Mouse (Mus musculus) lung, postnatal 0 days (tissue): ENCODE results near the gene Il20. TPM values are rescaled to one million over a fixed set of nuclear protein-coding genes. Genes with fewer than 3 reads are reported as not detected.

ENCODE experiments used
- ATAC-seq: fragments of 200-750 bp; cut with Nextera tagmentation; 2 replicates; pipeline ENCODE4 v1.8.0; 2017; ENCODE audit warnings: moderate library complexity
- DNase-seq: peaks from one replicate; pipeline ENCODE4 v3.0.0-alpha.2; 2016; ENCODE audit warnings: low spot score
- H3K27ac ChIP-seq: fragments of 300-500 bp; sonication (generic); 2 replicates; pipeline ENCODE4 v1.5.1; 2014; ENCODE audit warnings: antibody characterized with exemption, mild to moderate bottlenecking, low read length, mixed read lengths
- H3K27me3 ChIP-seq: fragments of 300-500 bp; sonication (generic); replicated peaks from 2 replicates; pipeline ENCODE4 v1.6.1; 2014; ENCODE audit warnings: low read length, mixed read lengths; ENCODE audit not compliant: insufficient read depth
- H3K36me3 ChIP-seq: fragments of 300-500 bp; sonication (generic); 2 replicates; pipeline ENCODE4 v1.6.1; 2014; ENCODE audit warnings: low read length, mixed read lengths; ENCODE audit not compliant: insufficient read depth
- H3K4me1 ChIP-seq: fragments of 300-500 bp; sonication (generic); 2 replicates; pipeline ENCODE4 v1.6.1; 2014; ENCODE audit warnings: antibody characterized with exemption, low read depth, low read length, mixed read lengths; ENCODE audit not compliant: insufficient read depth
- H3K4me2 ChIP-seq: fragments of 300-500 bp; sonication (generic); replicated peaks from 2 replicates; pipeline ENCODE4 v1.6.1; 2014; ENCODE audit warnings: low read depth, mild to moderate bottlenecking, low read length, moderate library complexity, mixed read lengths
- H3K4me3 ChIP-seq: fragments of 300-500 bp; sonication (generic); 2 replicates; pipeline ENCODE4 v1.5.1; 2014; ENCODE audit warnings: low read depth, low read length
- H3K9ac ChIP-seq: fragments of 300-500 bp; sonication (generic); replicated peaks from 2 replicates; pipeline ENCODE4 v1.6.1; 2014; ENCODE audit warnings: low read depth, mild to moderate bottlenecking
- H3K9me3 ChIP-seq: fragments of 300-500 bp; sonication (generic); 2 replicates; pipeline ENCODE4 v1.6.1; 2016; ENCODE audit warnings: low read length, mixed read lengths
- CTCF ChIP-seq: IDR thresholded peaks from 2 replicates; pipeline ENCODE4 v1.5.1; 2016; ENCODE audit warnings: antibody characterized with exemption, mild to moderate bottlenecking
- EP300 ChIP-seq: IDR thresholded peaks from 2 replicates; pipeline ENCODE4 v1.6.1; 2016; ENCODE audit warnings: antibody characterized with exemption, mild to moderate bottlenecking, control low read depth
- WGBS: fragments of 180-500 bp; shearing (Covaris S2); extraction: QIAGEN DNeasy Blood & Tissue Kit; methylation state at CpG from one replicate; pipeline ENCODE4 v1.1.7; 2014; 5-methylcytosine and 5-hydroxymethylcytosine counted together
- polyA plus RNA-seq: library from polyadenylated mRNA; unstranded; fragments of >200 nt; fragmentation: Nextera tagmentation; extraction: Ambion mirVana; gene quantifications from 2 replicates; pipeline ENCODE4 v1.2.1, GENCODE M21; 2015

Gene Il20
- polyA plus RNA-seq, 1 experiment from 2014 or later, result not detected

- Histone ChIP-seq H3K36me3 (no peaks in the 10 kb centered on the region), H3K9me3 (no peaks in the 10 kb centered on the region), H3K27ac (no peak overlapping the region), H3K27me3 (peaks cover 13% of the 10 kb centered on the region), H3K4me2 (no peak overlapping the region), H3K4me3 (no peak overlapping the region), H3K9ac (no peak overlapping the region), H3K4me1 (no peaks in the 10 kb centered on the region)
- TF ChIP-seq CTCF, result no peak; the same call in 1 of the 2 replicates
- TF ChIP-seq EP300, result no peak
- no peak for ATAC-seq
- WGBS, result 50% methylated on average over 3 of the region's 3 CpGs
- no peak for DNase-seq
Measured at GRCm38 (mm10) chr1:130875910-130876309, 35.3 kb downstream of the Il20 start.

DNA sequence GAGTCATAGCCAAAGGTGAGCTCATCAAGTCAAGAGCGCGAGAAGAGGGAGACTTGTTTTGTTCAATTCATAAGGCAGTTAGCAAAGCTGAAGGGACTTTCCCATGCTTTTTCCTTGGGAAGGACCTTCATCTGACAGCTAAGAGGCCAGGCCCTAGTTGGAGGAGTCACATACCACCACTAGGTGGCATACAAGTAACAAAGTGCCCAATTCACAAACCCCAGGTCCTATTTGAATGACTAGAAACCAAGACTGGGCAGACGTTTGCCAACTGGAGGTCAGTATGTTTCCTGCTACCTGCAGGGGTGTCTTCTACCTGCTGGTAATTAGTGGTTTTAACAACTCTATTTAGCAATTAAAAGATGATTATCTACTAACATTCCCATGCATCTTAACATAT is 36.1 kb downstream of the Il20 start:
- Histone ChIP-seq H3K4me3 (no peak overlapping the region), H3K4me2 (no peak overlapping the region), H3K9ac (no peak overlapping the region), H3K9me3 (no peaks in the 10 kb centered on the region), H3K36me3 (no peaks in the 10 kb centered on the region), H3K27ac (no peak overlapping the region), H3K27me3 (peaks cover 13% of the 10 kb centered on the region), H3K4me1 (no peaks in the 10 kb centered on the region)
- peak; percentile 83 for TF ChIP-seq CTCF
- no peak for TF ChIP-seq EP300
- DNase-seq, result peak; percentile 72
- peak; percentile 61; the same call in 1 of the 2 replicates for ATAC-seq
- WGBS, result 37% methylated on average over 3 of the region's 3 CpGs

- ATAC-seq, result no peak
- TF ChIP-seq CTCF, result no peak
- TF ChIP-seq EP300, result no peak
- 93% methylated on average over 2 of the region's 2 CpGs for WGBS
Measured at GRCm38 (mm10) chr1:130872912-130873311, 38.3 kb downstream of the Il20 start.

DNA sequence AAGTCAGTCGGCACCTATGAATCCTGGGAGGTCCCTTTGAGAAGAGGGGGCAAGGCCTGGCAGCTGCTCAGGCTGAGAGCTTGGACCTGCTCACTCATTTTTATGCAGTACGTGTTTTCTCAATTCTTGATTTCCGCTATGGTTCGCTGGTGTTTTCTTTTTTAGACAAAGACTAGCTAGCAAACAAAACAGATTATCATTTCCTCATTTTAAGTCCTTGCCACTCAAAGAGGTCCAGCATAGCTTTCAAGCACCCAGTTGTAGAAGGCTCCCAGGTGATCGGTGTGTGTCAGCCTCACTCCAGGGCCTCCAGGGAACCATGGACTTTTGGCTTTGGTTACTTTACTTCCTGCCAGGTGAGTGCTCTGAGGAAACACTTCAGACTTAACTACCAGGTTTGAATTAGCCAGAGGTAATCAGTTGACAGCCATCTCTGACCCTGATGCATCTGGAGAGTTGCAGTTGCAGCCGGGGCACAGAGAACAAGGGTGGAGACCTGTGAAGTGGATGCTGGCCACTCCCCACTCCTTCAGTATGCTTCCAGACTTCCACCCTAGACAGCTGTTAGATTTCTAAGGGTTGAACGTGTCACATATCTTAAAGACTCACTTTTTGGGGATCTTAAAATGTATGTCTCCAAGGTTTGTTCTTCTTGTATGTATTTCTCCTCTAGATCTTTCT is 45.6 kb downstream of the Il20 start, which contains the start of gene Fcmr:
TSS of gene Fcmr (plus strand) at position 129 of the 681 bp plus-strand sequence.
- no peaks in the 10 kb centered on the region for H3K9me3 ChIP-seq
- no peaks in the 10 kb centered on the region for H3K27me3 ChIP-seq
- 62% methylated on average over 7 of the region's 7 CpGs for WGBS
- TF ChIP-seq CTCF, result no peak
- TF ChIP-seq EP300, result no peak
- DNase-seq, result no peak
- no peaks in the 10 kb centered on the region for H3K36me3 ChIP-seq
- H3K27ac ChIP-seq, result no peak within 1 kb of the TSS
- no peak for ATAC-seq
- H3K4me2 ChIP-seq, result no peak within 1 kb of the TSS
- no peaks in the 10 kb centered on the region for H3K4me1 ChIP-seq
- H3K9ac ChIP-seq, result no peak within 1 kb of the TSS
- no peak within 1 kb of the TSS for H3K4me3 ChIP-seq

More at GRCm38 (mm10) chr1:130872912-130873311, 38.3 kb downstream of the Il20 start:
- Histone ChIP-seq H3K27ac (no peak overlapping the region), H3K27me3 (peaks cover 8% of the 10 kb centered on the region), H3K9me3 (no peaks in the 10 kb centered on the region), H3K9ac (no peak overlapping the region), H3K4me2 (no peak overlapping the region), H3K4me3 (no peak overlapping the region), H3K4me1 (no peaks in the 10 kb centered on the region), H3K36me3 (no peaks in the 10 kb centered on the region)
- DNase-seq, result no peak

DNA sequence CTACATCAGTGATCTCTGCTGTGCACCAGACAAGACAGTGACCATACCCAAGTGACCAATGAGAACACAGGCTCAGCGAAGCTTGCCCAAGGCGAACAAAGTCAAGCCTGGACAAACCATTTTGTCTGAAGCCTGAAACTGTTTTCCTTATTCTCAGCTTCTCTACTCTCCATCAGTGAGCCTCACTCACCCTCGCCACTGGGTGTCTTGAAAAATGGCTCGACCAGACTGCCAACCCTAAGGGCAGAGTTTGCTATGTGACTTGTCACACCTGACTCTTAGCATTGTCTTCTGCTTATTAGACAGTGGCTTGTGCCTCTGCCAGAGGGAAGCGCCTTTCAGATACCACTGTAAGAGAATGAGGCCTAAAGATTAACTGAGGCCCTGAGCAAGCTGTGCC is 46.5 kb downstream of the Il20 start:
- WGBS, result 76% methylated on average over 5 of the region's 5 CpGs
- no peaks in the 10 kb centered on the region for H3K27me3 ChIP-seq
- no peaks in the 10 kb centered on the region for H3K4me1 ChIP-seq
- no peak overlapping the region for H3K9ac ChIP-seq
- DNase-seq (no peak), ATAC-seq (no peak)
- H3K4me3 ChIP-seq, result no peak overlapping the region
- H3K4me2 ChIP-seq, result no peak overlapping the region
- H3K36me3 ChIP-seq, result no peaks in the 10 kb centered on the region
- TF ChIP-seq CTCF (no peak), EP300 (no peak)
- no peak overlapping the region for H3K27ac ChIP-seq
- H3K9me3 ChIP-seq, result no peaks in the 10 kb centered on the region

GRCm38 (mm10) chr1:130864238-130864637 is 47.0 kb downstream of the Il20 start:
- H3K4me3 ChIP-seq, result no peak overlapping the region
- no peak for TF ChIP-seq CTCF
- no peak for TF ChIP-seq EP300
- ATAC-seq (no peak), DNase-seq (no peak)
- H3K4me1 ChIP-seq, result no peaks in the 10 kb centered on the region
- no peak overlapping the region for H3K27ac ChIP-seq
- H3K4me2 ChIP-seq, result no peak overlapping the region
- WGBS, result 55% methylated on average over 4 of the region's 4 CpGs
- no peak overlapping the region for H3K9ac ChIP-seq
- H3K27me3 ChIP-seq, result no peaks in the 10 kb centered on the region
- no peaks in the 10 kb centered on the region for H3K36me3 ChIP-seq
- H3K9me3 ChIP-seq, result no peaks in the 10 kb centered on the region
